Mouse (Mus musculus) ES-E14 (cell line): ENCODE measurements around the gene Ces2b.

Experiments used
- CHD2 ChIP-seq: IDR thresholded peaks from 2 replicates; pipeline ENCODE4 v1.6.1; 2014; ENCODE audit warnings: mild to moderate bottlenecking, low read depth, low read length, inconsistent platforms
- HCFC1 ChIP-seq: IDR thresholded peaks from 2 replicates; pipeline ENCODE4 v1.6.1; 2012; ENCODE audit warnings: low read length, inconsistent platforms, borderline replicate concordance; ENCODE audit not compliant: insufficient read depth
- MAFK ChIP-seq: IDR thresholded peaks from 2 replicates; pipeline ENCODE4 v1.6.1; 2014; ENCODE audit warnings: mild to moderate bottlenecking, low read depth, low read length, inconsistent platforms; ENCODE audit not compliant: insufficient read depth
- ZC3H11A ChIP-seq: IDR thresholded peaks from 2 replicates; pipeline ENCODE4 v1.6.1; 2012; ENCODE audit warnings: low read depth, mild to moderate bottlenecking, inconsistent platforms, low read length, borderline replicate concordance
- ZNF384 ChIP-seq: IDR thresholded peaks from 2 replicates; pipeline ENCODE4 v1.6.1; 2012; ENCODE audit warnings: low read depth, low read length, inconsistent platforms

GRCm38 (mm10) chr8:104841360-104842078, 10.1 kb downstream of the Ces2b start:
- no peak for TF ChIP-seq CHD2
- TF ChIP-seq ZNF384, result no peak
- TF ChIP-seq MAFK, result no peak
- TF ChIP-seq HCFC1, result no peak
- no peak for TF ChIP-seq ZC3H11A
